30 mouse cellular contexts compared by ENCODE assay signal in genomic region chr4:156087398-156088087, GRCm38 (mm10). TPM values are rescaled to one million over a fixed set of nuclear protein-coding genes. Genes with fewer than 3 reads are reported as not detected.
A peak's percentile ranks its signal among the peaks of the same experiment; 100 is the strongest.
DNase-seq lines count a peak whose midpoint lies in the region; ATAC-seq and TF ChIP-seq lines count a peak whose summit lies in the region.
"Had no signal": no experiment of that assay in that cellular context is flagged by ENCODE, and none has a peak within 500 bp of the region (broad histone marks: within the 10 kb centered on the region; RNA-seq: fewer than 3 reads in every experiment).

No protein-coding gene starts in this region.

- peaks cover 17 to 26% of the 10 kb centered on the region in 2 experiments for H3K4me1 ChIP-seq in MEL (ENCODE audit: control insufficient read depth in 1 of 2, insufficient read depth in 2 of 2, low read length in 2 of 2)
- peaks cover 7% of the 10 kb centered on the region; the same call in 1 of the 2 replicates for H3K4me1 ChIP-seq in intestine, embryonic 16.5 days (ENCODE audit: control insufficient read depth, insufficient read depth, low read length)
- peaks cover 5% of the 10 kb centered on the region; the same call in 1 of the 2 replicates for H3K4me1 ChIP-seq in small intestine, adult 2 months (ENCODE audit: control insufficient read depth, insufficient read depth, insufficient read length, low read length)
- H3K4me1 ChIP-seq in embryonic facial prominence, embryonic 10.5 days = peaks cover 7% of the 10 kb centered on the region
- no peaks in the 10 kb centered on the region for H3K4me1 ChIP-seq in cerebellum, adult 2 months (ENCODE audit: control insufficient read depth, insufficient read depth, low read length)
- H3K4me1 ChIP-seq: forebrain, embryonic 12.5 days; midbrain, embryonic 10.5 days; neural tube, embryonic 15.5 days had no signal

- no peak for TF ChIP-seq POLR2A in MEL (IDR thresholded peaks at IDR 0.05; ENCODE audit: control insufficient read depth in 1 of 2, insufficient read depth in 1 of 2, low read depth in 1 of 2, low read length in 2 of 2, poor library complexity in 1 of 2)
- no peak for TF ChIP-seq POLR2A in small intestine, adult 2 months (IDR thresholded peaks at IDR 0.05; ENCODE audit: low read depth, low read length)
- TF ChIP-seq POLR2A in cerebellum, adult 2 months (IDR thresholded peaks at IDR 0.05; ENCODE audit: borderline replicate concordance, insufficient read depth, low read length) = no peak

- H3K27me3 ChIP-seq in MEL (ENCODE audit: control insufficient read depth in 1 of 2, insufficient read depth in 2 of 2, low read length in 2 of 2) = 0 out of 4 replicates have a peak, but pooled peaks cover 0 to 1% of the 10 kb centered on the region in 2 experiments
- H3K27me3 ChIP-seq in intestine, embryonic 16.5 days (replicated peaks; ENCODE audit: control insufficient read depth, insufficient read depth, low read length) = no peaks in the 10 kb centered on the region
- no peaks in the 10 kb centered on the region for H3K27me3 ChIP-seq in small intestine, adult 2 months (ENCODE audit: control insufficient read depth, insufficient read depth, low read length)
- no peaks in the 10 kb centered on the region for H3K27me3 ChIP-seq in embryonic facial prominence, embryonic 10.5 days (replicated peaks; ENCODE audit: low read depth, poor library complexity, severe bottlenecking)
- H3K27me3 ChIP-seq in cerebellum, adult 2 months (ENCODE audit: control insufficient read depth, insufficient read depth, low read length) = no peaks in the 10 kb centered on the region
- H3K27me3 ChIP-seq: embryonic facial prominence, embryonic 13.5 days; forebrain, embryonic 12.5 days; liver, embryonic 13.5 days; neural tube, embryonic 15.5 days had no signal

- H3K4me2 ChIP-seq in intestine, embryonic 16.5 days (ENCODE audit: low read depth, low read length) = peak overlapping the region; percentile 25; the same call in 1 of the 2 replicates
- H3K4me2 ChIP-seq: embryonic facial prominence, embryonic 13.5 days; forebrain, embryonic 12.5 days; hindbrain, embryonic 14.5 days; limb, embryonic 13.5 days; liver, embryonic 13.5 days; lung, embryonic 14.5 days; neural tube, embryonic 15.5 days had no signal

- H3K9ac ChIP-seq in MEL (ENCODE audit: control insufficient read depth, low read depth, low read length, poor library complexity, severe bottlenecking) = no peak overlapping the region
- no peak overlapping the region for H3K9ac ChIP-seq in intestine, embryonic 16.5 days (ENCODE audit: low read depth, low read length)
- H3K9ac ChIP-seq: embryonic facial prominence, embryonic 13.5 days; forebrain, embryonic 12.5 days; hindbrain, embryonic 14.5 days; limb, embryonic 13.5 days; liver, embryonic 13.5 days; lung, embryonic 14.5 days; neural tube, embryonic 15.5 days had no signal

- H3K79me2 ChIP-seq in MEL (ENCODE audit: control insufficient read depth, insufficient read depth, low read length, poor library complexity) = no peaks in the 10 kb centered on the region

- H3K36me3 ChIP-seq in MEL (ENCODE audit: control insufficient read depth in 1 of 2, insufficient read depth in 2 of 2, low read length in 2 of 2) = peaks cover 0 to 25% of the 10 kb centered on the region in 2 experiments; a peak in 2 of 4 replicates
- no peaks in the 10 kb centered on the region for H3K36me3 ChIP-seq in intestine, embryonic 16.5 days (ENCODE audit: control insufficient read depth, insufficient read depth, low read length)
- no peaks in the 10 kb centered on the region for H3K36me3 ChIP-seq in small intestine, adult 2 months (ENCODE audit: control insufficient read depth, insufficient read depth, low read length)
- H3K36me3 ChIP-seq in embryonic facial prominence, embryonic 10.5 days (replicated peaks) = no peaks in the 10 kb centered on the region
- H3K36me3 ChIP-seq: embryonic facial prominence, embryonic 13.5 days; forebrain, embryonic 12.5 days; limb, embryonic 13.5 days; liver, embryonic 13.5 days; midbrain, embryonic 10.5 days; neural tube, embryonic 15.5 days had no signal

- H3K9me3 ChIP-seq in MEL (replicated peaks; ENCODE audit: insufficient read depth, low read length) = no peaks in the 10 kb centered on the region
- no peaks in the 10 kb centered on the region for H3K9me3 ChIP-seq in intestine, embryonic 16.5 days (ENCODE audit: control insufficient read depth, low read length)
- H3K9me3 ChIP-seq in embryonic facial prominence, embryonic 10.5 days = no peaks in the 10 kb centered on the region
- H3K9me3 ChIP-seq: embryonic facial prominence, embryonic 13.5 days; forebrain, embryonic 12.5 days; limb, embryonic 13.5 days; liver, embryonic 13.5 days; midbrain, embryonic 10.5 days; neural tube, embryonic 15.5 days had no signal

- no peak overlapping the region for H3K4me3 ChIP-seq in MEL (ENCODE audit: control insufficient read depth in 1 of 2, insufficient read depth in 1 of 2, low read depth in 2 of 2, low read length in 2 of 2)
- H3K4me3 ChIP-seq in intestine, embryonic 16.5 days (ENCODE audit: low read length) = no peak overlapping the region
- H3K4me3 ChIP-seq in small intestine, adult 2 months (ENCODE audit: low read depth, low read length) = peak overlapping the region; percentile 35; the same call in 1 of the 2 replicates
- no peak overlapping the region for H3K4me3 ChIP-seq in embryonic facial prominence, embryonic 10.5 days
- no peak overlapping the region for H3K4me3 ChIP-seq in cerebellum, adult 2 months (replicated peaks; ENCODE audit: insufficient read depth, low read depth, low read length)
- H3K4me3 ChIP-seq: embryonic facial prominence, embryonic 13.5 days; erythroblast, embryonic 14.5 days; forebrain, embryonic 12.5 days; layer of hippocampus, adult 2 months; limb, embryonic 13.5 days; liver, embryonic 13.5 days; midbrain, embryonic 10.5 days; neural tube, embryonic 15.5 days had no signal

- H3K27ac ChIP-seq in MEL (ENCODE audit: control insufficient read depth, low read depth, low read length) = no peak overlapping the region; the same call in 1 of the 2 replicates
- peak overlapping the region; percentile 74 for H3K27ac ChIP-seq in intestine, embryonic 16.5 days (ENCODE audit: low read length)
- peak overlapping the region; percentile 94 for H3K27ac ChIP-seq in small intestine, adult 2 months (ENCODE audit: insufficient read depth, low read depth, low read length)
- no peak overlapping the region for H3K27ac ChIP-seq in embryonic facial prominence, embryonic 10.5 days (replicated peaks)
- H3K27ac ChIP-seq in cerebellum, adult 2 months (ENCODE audit: insufficient read depth, low read length) = no peak overlapping the region
- H3K27ac ChIP-seq: embryonic facial prominence, embryonic 13.5 days; forebrain, embryonic 12.5 days; hindbrain, embryonic 14.5 days; layer of hippocampus, adult 2 months; limb, embryonic 13.5 days; liver, embryonic 13.5 days; midbrain, embryonic 10.5 days; neural tube, embryonic 15.5 days had no signal

- no peak; the same call in 1 of the 2 replicates for TF ChIP-seq RAD21 in MEL (IDR thresholded peaks at IDR 0.05; ENCODE audit: low read depth, low read length)

- peak; percentile 22 to 66; a peak in 2 of 4 replicates for TF ChIP-seq EP300 in MEL (IDR thresholded peaks at IDR 0.05; ENCODE audit: low read depth in 1 of 2, low read length in 2 of 2)

- peak; percentile 27; the same call in 1 of the 2 replicates for ATAC-seq in intestine, embryonic 16.5 days
- ATAC-seq in CD4-positive, CD25-positive, alpha-beta regulatory T cell, adult 4 months = no peak
- ATAC-seq: inflammation-experienced regulatory T-cells, adult 6 months had no signal

- peak; percentile 41 for DNase-seq in A20 (ENCODE audit: low read depth, low spot score)
- peak; percentile 86 for DNase-seq in MEL (ENCODE audit: low read depth, low spot score)
- DNase-seq in embryonic facial prominence, embryonic 10.5 days (ENCODE audit: low spot score) = no peak
- DNase-seq in adrenal gland, adult (ENCODE audit: inconsistent age in 2 of 2, low spot score in 1 of 2) = no peak
- no peak for DNase-seq in cerebellum, adult 2 months
- DNase-seq: adrenal gland, postnatal 14 days; cerebellum, postnatal 10 days; gastrocnemius, postnatal 36 days; kidney, adult 9 months; kidney, postnatal 25 days; liver, embryonic 13.5 days; lung, embryonic 14.5 days; thymus, adult 18-20 months; thymus, postnatal 36 days had no signal

- WGBS in intestine, embryonic 16.5 days = 12% methylated on average over 5 of the region's 5 CpGs
- WGBS in small intestine, adult 2 months = 12% methylated on average over 5 of the region's 5 CpGs
- WGBS in embryonic facial prominence, embryonic 10.5 days = 35% methylated on average over 5 of the region's 5 CpGs
- 42% methylated on average over 5 of the region's 5 CpGs for WGBS in cerebellum, adult 2 months

- TF ChIP-seq CTCF in MEL (IDR thresholded peaks at IDR 0.05 in 2 of 3, conservative IDR thresholded peaks at IDR 0.05 in 1 of 3; ENCODE audit: control insufficient read depth in 1 of 3, insufficient read depth in 1 of 3, low read depth in 2 of 3, low read length in 3 of 3, poor library complexity in 1 of 3, severe bottlenecking in 1 of 3) = no peak
- TF ChIP-seq CTCF in small intestine, adult 2 months (IDR thresholded peaks at IDR 0.05; ENCODE audit: extremely low read depth, insufficient read length, insufficient replicate concordance, low read depth, low read length) = no peak
- no peak for TF ChIP-seq CTCF in cerebellum, adult 2 months (IDR thresholded peaks at IDR 0.05; ENCODE audit: borderline replicate concordance, insufficient read depth, low read depth, low read length)

RNA-seq across cellular contexts. Expression of gene 9430015G10Rik, which starts 22.2 kb away (rescaled TPM):
- 27.5 and 28.7 TPM in 2 replicates for total RNA-seq in MEL (2012; rRNA removed)
- polyA plus RNA-seq in MEL (2012; ENCODE audit: insufficient read depth in 1 of 2, insufficient read length in 2 of 2, low read depth in 1 of 2, low replicate concordance in 2 of 2, missing spikeins in 1 of 2) = 10 to 100 TPM in 1 of 2 experiments, not detected in 1; 52.9 TPM
- 21.4 and 22.3 TPM in 2 replicates for polyA plus RNA-seq in intestine, embryonic 16.5 days (2015; fragmentation: Nextera tagmentation; extraction: Ambion mirVana)
- 7.4 and 8.3 TPM in 2 replicates for polyA plus RNA-seq in small intestine, adult 2 months (2012; rRNA removed)
- polyA plus RNA-seq in CD4-positive, CD25-positive, alpha-beta regulatory T cell, adult 4 months (2017; shearing (Covaris generic)) = 10 to 100 TPM; 17.4 to 29.4 TPM
- polyA plus RNA-seq in embryonic facial prominence, embryonic 10.5 days (2016; fragmentation: Nextera tagmentation; extraction: Ambion mirVana) = 73.9 and 76.9 TPM in 2 replicates
- 32.6 and 34.3 TPM in 2 replicates for polyA plus RNA-seq in cerebellum, adult 2 months (2012; rRNA removed)

RNA-seq across cellular contexts. Expression of gene Ttll10, which starts 28.3 kb away (rescaled TPM):
- total RNA-seq in MEL (2012; rRNA removed) = not detected in 2 replicates
- under 1 TPM in 1 of 2 experiments, not detected in 1; 0.11 TPM for polyA plus RNA-seq in MEL (2012; ENCODE audit: insufficient read depth in 1 of 2, insufficient read length in 2 of 2, low read depth in 1 of 2, low replicate concordance in 2 of 2, missing spikeins in 1 of 2)
- 4.2 and 4.7 TPM in 2 replicates for polyA plus RNA-seq in intestine, embryonic 16.5 days (2015; fragmentation: Nextera tagmentation; extraction: Ambion mirVana)
- 5.2 and 9.1 TPM in 2 replicates for polyA plus RNA-seq in small intestine, adult 2 months (2012; rRNA removed)
- polyA plus RNA-seq in CD4-positive, CD25-positive, alpha-beta regulatory T cell, adult 4 months (2017; shearing (Covaris generic)) = under 1 TPM; 0.35 to 0.81 TPM
- 0.69 and 0.95 TPM in 2 replicates for polyA plus RNA-seq in embryonic facial prominence, embryonic 10.5 days (2016; fragmentation: Nextera tagmentation; extraction: Ambion mirVana)
- polyA plus RNA-seq in cerebellum, adult 2 months (2012; rRNA removed) = 0.11 and 0.32 TPM in 2 replicates
- total RNA-seq: gastrocnemius, adult 18-20 months; gastrocnemius, postnatal 36 days; heart, postnatal 25 days; left cerebral cortex, postnatal 25 days had no signal
- polyA plus RNA-seq: erythroblast, embryonic 14.5 days; midbrain, postnatal 0 days; neural tube, embryonic 15.5 days had no signal

RNA-seq across cellular contexts. Expression of gene Rnf223, which starts 42.8 kb away (rescaled TPM):
- total RNA-seq in MEL (2012; rRNA removed) = 0.65 TPM in 2 replicates
- polyA plus RNA-seq in MEL (2012; ENCODE audit: insufficient read depth in 1 of 2, insufficient read length in 2 of 2, low read depth in 1 of 2, low replicate concordance in 2 of 2, missing spikeins in 1 of 2) = 1 to 10 TPM in 1 of 2 experiments, not detected in 1; 2.5 TPM
- polyA plus RNA-seq in intestine, embryonic 16.5 days (2015; fragmentation: Nextera tagmentation; extraction: Ambion mirVana) = 0.09 and 0.10 TPM in 2 replicates
- 0.10 and 0.33 TPM in 2 replicates for polyA plus RNA-seq in small intestine, adult 2 months (2012; rRNA removed)
- polyA plus RNA-seq in CD4-positive, CD25-positive, alpha-beta regulatory T cell, adult 4 months (2017; shearing (Covaris generic)) = not detected
- polyA plus RNA-seq in embryonic facial prominence, embryonic 10.5 days (2016; fragmentation: Nextera tagmentation; extraction: Ambion mirVana) = 0.70 and 0.89 TPM in 2 replicates
- polyA plus RNA-seq in cerebellum, adult 2 months (2012; rRNA removed) = 2.0 and 2.1 TPM in 2 replicates
- total RNA-seq: adrenal gland, postnatal 14 days; gastrocnemius, adult 18-20 months; gastrocnemius, postnatal 36 days had no signal
- polyA plus RNA-seq: inflammation-experienced regulatory T-cells, adult 6 months had no signal

Comparison
In these comparisons a context has a peak if more than half of its experiments do, and no peak if none do; other contexts are left out.
1. DNase-seq: peak in A20 (single experiment) and MEL (single experiment); none in embryonic facial prominence, embryonic 10.5 days (single experiment), adrenal gland, adult (0 of 2) and cerebellum, adult 2 months (0 of 2).
2. H3K27ac ChIP-seq: peak in intestine, embryonic 16.5 days (single experiment) and small intestine, adult 2 months (single experiment); none in MEL (single experiment), embryonic facial prominence, embryonic 10.5 days (single experiment) and cerebellum, adult 2 months (single experiment).